Mouse (Mus musculus) myocyte (in vitro differentiated cells): ENCODE measurements at regions not wholly inside any gene's neighbourhood (a gene's known extent, or its start where the extent isn't known, plus 50 kb on each side); places are given as distances from the start of the nearest gene placed in this dataset.

ENCODE experiments used
- CEBPB ChIP-seq: IDR thresholded peaks from 2 replicates; pipeline ENCODE4 v1.6.1; 2011; ENCODE audit warnings: mild to moderate bottlenecking, moderate library complexity; ENCODE audit not compliant: poor library complexity, insufficient read depth, severe bottlenecking
- E2F4 ChIP-seq: IDR thresholded peaks from one replicate; pipeline ENCODE4 v1.6.1; 2011; ENCODE audit warnings: mild to moderate bottlenecking, control low read depth, moderate library complexity; ENCODE audit not compliant: insufficient read depth
- MAX ChIP-seq: IDR thresholded peaks from one replicate; pipeline ENCODE4 v1.6.1; 2011; ENCODE audit warnings: low read depth, mild to moderate bottlenecking, control low read depth
- MYOG ChIP-seq, 3 experiments: IDR thresholded peaks; one replicate each; pipeline ENCODE4 v1.6.1; 2011; ENCODE audit warnings: control low read depth in 2 of 3, low read depth in 2 of 3, mild to moderate bottlenecking in 2 of 3; ENCODE audit not compliant: insufficient read length in 2 of 3, control insufficient read depth in 1 of 3, insufficient read depth in 1 of 3
- POLR2A ChIP-seq: IDR thresholded peaks from one replicate; pipeline ENCODE4 v1.6.1; 2011; ENCODE audit warnings: low read depth, mild to moderate bottlenecking, control low read depth, moderate library complexity; ENCODE audit not compliant: insufficient read length
- POLR2AphosphoS2 ChIP-seq: IDR thresholded peaks from one replicate; pipeline ENCODE4 v1.6.1; 2011; ENCODE audit warnings: low read depth, control low read depth; ENCODE audit not compliant: insufficient read length
- REST ChIP-seq: IDR thresholded peaks from one replicate; pipeline ENCODE4 v1.6.1; 2011; ENCODE audit warnings: mild to moderate bottlenecking, control low read depth, moderate library complexity; ENCODE audit not compliant: insufficient read depth, insufficient read length
- SRF ChIP-seq: IDR thresholded peaks from one replicate; pipeline ENCODE4 v1.6.1; 2011; ENCODE audit warnings: low read depth; ENCODE audit not compliant: control insufficient read depth, insufficient read length
- TCF12 ChIP-seq: IDR thresholded peaks from one replicate; pipeline ENCODE4 v1.6.1; 2011; ENCODE audit warnings: mild to moderate bottlenecking, control low read depth; ENCODE audit not compliant: poor library complexity, insufficient read depth, severe bottlenecking
- USF1 ChIP-seq: IDR thresholded peaks from one replicate; pipeline ENCODE4 v1.6.1; 2011; ENCODE audit warnings: low read depth, mild to moderate bottlenecking, control low read depth, moderate library complexity

DNA sequence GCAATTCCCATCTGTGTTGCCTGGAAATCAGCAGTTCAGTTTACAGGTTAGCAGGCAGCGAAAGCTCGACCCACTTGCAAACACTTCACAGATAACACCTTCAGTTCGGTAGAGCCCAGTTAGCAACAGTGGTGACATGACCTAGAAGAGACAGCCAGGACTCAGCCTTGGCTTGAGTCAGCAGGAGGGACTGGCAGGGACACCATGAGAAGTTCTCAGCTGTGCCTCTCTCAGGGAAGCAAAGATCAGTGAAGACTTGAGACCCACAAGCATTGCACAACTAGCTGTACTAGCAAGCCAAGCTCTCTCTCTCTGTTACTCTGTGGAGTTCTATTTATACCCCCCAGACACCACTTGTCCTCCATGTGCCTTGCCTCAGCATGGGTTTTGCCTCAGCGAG, 161.6 kb upstream of the Gk2 start:
- TF ChIP-seq E2F4 (no peak), POLR2A (no peak), TCF12 (no peak), USF1 (no peak), MAX (no peak), POLR2AphosphoS2 (no peak), MYOG (IDR thresholded peaks at IDR 0.05; ENCODE audit: control insufficient read depth in 1 of 3, insufficient read depth in 1 of 3, insufficient read length in 2 of 3, low read depth in 2 of 3) (no peak), SRF (no peak), REST (no peak), CEBPB (no peak)
